Mouse (Mus musculus): ENCODE data around the gene Riox2. TPM values are rescaled to one million over a fixed set of nuclear protein-coding genes. Genes with fewer than 3 reads are reported as not detected.

Gene Riox2
- total RNA-seq, 2 experiments from 2014 or later, result 10.3 to 10.8 TPM

GRCm38 (mm10) chr16:59517447-59518219 lies 46.1 kb downstream of the Riox2 start:
- no peak for DNase-seq (ENCODE audit: low spot score in 2 of 2)

- DNase-seq (ENCODE audit: low spot score in 2 of 2), result no peak
Measured at GRCm38 (mm10) chr16:59521752-59522423, 50.3 kb downstream of the Riox2 start.

- DNase-seq (ENCODE audit: low spot score in 2 of 2), result no peak
Measured at GRCm38 (mm10) chr16:59526939-59527338, 55.4 kb downstream of the Riox2 start.

- no peak for DNase-seq (ENCODE audit: low spot score in 2 of 2)
Measured at GRCm38 (mm10) chr16:59529570-59529969, 58.0 kb downstream of the Riox2 start.

- DNase-seq (ENCODE audit: low spot score in 2 of 2), result no peak
Measured at GRCm38 (mm10) chr16:59531243-59531642, 59.7 kb downstream of the Riox2 start.

GRCm38 (mm10) chr16:59532561-59532960 lies 61.0 kb downstream of the Riox2 start:
- no peak for DNase-seq (ENCODE audit: low spot score in 2 of 2)

GRCm38 (mm10) chr16:59534349-59534748 lies 62.8 kb downstream of the Riox2 start:
- peak in 1 of 2 experiments; percentile 57 for DNase-seq (ENCODE audit: low spot score in 2 of 2)

- DNase-seq (ENCODE audit: low spot score in 2 of 2), result no peak
Measured at GRCm38 (mm10) chr16:59535673-59536072, 64.1 kb downstream of the Riox2 start.

GRCm38 (mm10) chr16:59540944-59541343 lies 69.4 kb downstream of the Riox2 start:
- no peak for DNase-seq (ENCODE audit: low spot score in 2 of 2)

- no peak for DNase-seq (ENCODE audit: low spot score in 2 of 2)
Measured at GRCm38 (mm10) chr16:59541382-59541781, 69.8 kb downstream of the Riox2 start.

Other genes starting within 250 kb of the Riox2 start
- not detected for gene Olfr201, start 199.1 kb upstream of the Riox2 start, total RNA-seq (2021)
- gene Olfr202, start 185.0 kb upstream of the Riox2 start, total RNA-seq (2021), result not detected
- not detected for gene Olfr203, start 172.9 kb upstream of the Riox2 start, total RNA-seq (2021)
- gene Olfr204, start 153.5 kb upstream of the Riox2 start, total RNA-seq (2021), result not detected
- not detected for gene Olfr205, start 140.6 kb upstream of the Riox2 start, total RNA-seq (2021)
- gene Olfr206, start 122.5 kb upstream of the Riox2 start, total RNA-seq (2021), result not detected
- not detected for gene Olfr209, start 107.8 kb upstream of the Riox2 start, total RNA-seq (2021)
- not detected for gene Gabrr3, start 64.4 kb upstream of the Riox2 start, total RNA-seq (2021)
- gene Crybg3, start 129.2 kb downstream of the Riox2 start, total RNA-seq (2021), result 10 to 100 TPM; 35.7 to 36.8 TPM
- 1 to 10 TPM; 6.3 to 7.0 TPM for gene Arl6, start 167.6 kb downstream of the Riox2 start, total RNA-seq (2021)